Mouse (Mus musculus) hindbrain, embryonic 16.5 days (tissue): ENCODE measurements around the gene Fam199x. TPM values are rescaled to one million over a fixed set of nuclear protein-coding genes. Genes with fewer than 3 reads are reported as not detected.

ENCODE experiments used
- ATAC-seq: fragments of 200-750 bp; cut with Nextera tagmentation; 2 replicates; pipeline ENCODE4 v1.8.0; 2017; ENCODE audit warnings: moderate TSS enrichment, moderate library complexity
- H3K27ac ChIP-seq: fragments of 300-500 bp; sonication (generic); 2 replicates; pipeline ENCODE4 v1.5.1; 2014; ENCODE audit warnings: low read depth, mild to moderate bottlenecking, control low read depth, low read length, moderate library complexity
- H3K27me3 ChIP-seq: fragments of 300-500 bp; sonication (generic); replicated peaks from 2 replicates; pipeline ENCODE4 v1.6.1; 2014; ENCODE audit warnings: low read length; ENCODE audit not compliant: control insufficient read depth, insufficient read depth
- H3K36me3 ChIP-seq: fragments of 300-500 bp; sonication (generic); 2 replicates; pipeline ENCODE4 v1.6.1; 2014; ENCODE audit warnings: mild to moderate bottlenecking, low read length, moderate library complexity, mixed read lengths; ENCODE audit not compliant: control insufficient read depth, insufficient read depth
- H3K4me1 ChIP-seq: fragments of 300-500 bp; sonication (generic); 2 replicates; pipeline ENCODE4 v1.6.1; 2014; ENCODE audit warnings: low read depth, low read length; ENCODE audit not compliant: control insufficient read depth, insufficient read depth
- H3K4me2 ChIP-seq: fragments of 300-500 bp; sonication (generic); 2 replicates; pipeline ENCODE4 v1.6.1; 2014; ENCODE audit warnings: mild to moderate bottlenecking, low read length, control low read depth, moderate library complexity
- H3K4me3 ChIP-seq: fragments of 300-500 bp; sonication (generic); 2 replicates; pipeline ENCODE4 v1.5.1; 2014; ENCODE audit warnings: mild to moderate bottlenecking, low read length, control low read depth, moderate library complexity
- H3K9ac ChIP-seq: fragments of 300-500 bp; sonication (generic); 2 replicates; pipeline ENCODE4 v1.6.1; 2014; ENCODE audit warnings: low read depth, mild to moderate bottlenecking, control low read depth, low read length, moderate library complexity
- H3K9me3 ChIP-seq: fragments of 300-500 bp; sonication (generic); 2 replicates; pipeline ENCODE4 v1.6.1; 2014; ENCODE audit warnings: mild to moderate bottlenecking, low read length, moderate library complexity; ENCODE audit not compliant: control insufficient read depth
- WGBS: fragments of 180-500 bp; shearing (Covaris S2); extraction: QIAGEN DNeasy Blood & Tissue Kit; methylation state at CpG from one replicate; pipeline ENCODE4 v1.1.7; 2014; 5-methylcytosine and 5-hydroxymethylcytosine counted together
- polyA plus RNA-seq: library from polyadenylated mRNA; unstranded; fragments of >200 nt; fragmentation: Nextera tagmentation; extraction: Ambion mirVana; gene quantifications from 2 replicates; pipeline ENCODE4 v1.2.1, GENCODE M21; 2015

Fam199x gene
- 6.9 and 8.2 TPM in 2 replicates for polyA plus RNA-seq

GRCm38 (mm10) chrX:137049425-137050225, at the start of gene Fam199x:
Fam199x (plus strand) TSS chrX:137049594.
- Histone ChIP-seq H3K27me3 (no peaks in the 10 kb centered on the region), H3K9me3 (no peaks in the 10 kb centered on the region), H3K27ac (peak within 1 kb of the TSS; percentile 56; the same call in 1 of the 2 replicates), H3K4me2 (peak within 1 kb of the TSS; percentile 63), H3K9ac (peak within 1 kb of the TSS; percentile 73), H3K4me3 (peak within 1 kb of the TSS; percentile 68), H3K4me1 (no peaks in the 10 kb centered on the region; the same call in 1 of the 2 replicates), H3K36me3 (no peaks in the 10 kb centered on the region)
- ATAC-seq = peak; percentile 97
- WGBS = 13% methylated on average over 46 of the region's 62 CpGs

- peak; percentile 77 for ATAC-seq
- WGBS = 52% methylated on average over 6 of the region's 6 CpGs
Observed at GRCm38 (mm10) chrX:137015099-137015709, 34.2 kb upstream of the Fam199x start.

GRCm38 (mm10) chrX:137017668-137018067, 31.7 kb upstream of the Fam199x start:
- 67% methylated on average over 1 of the region's 1 CpGs for WGBS
- no peaks in the 10 kb centered on the region for H3K36me3 ChIP-seq
- H3K27me3 ChIP-seq = no peaks in the 10 kb centered on the region
- no peak for ATAC-seq
- H3K9me3 ChIP-seq = no peaks in the 10 kb centered on the region
- no peak overlapping the region for H3K27ac ChIP-seq
- no peak overlapping the region for H3K4me2 ChIP-seq
- H3K9ac ChIP-seq = no peak overlapping the region
- no peaks in the 10 kb centered on the region for H3K4me1 ChIP-seq
- no peak overlapping the region for H3K4me3 ChIP-seq

More at GRCm38 (mm10) chrX:137015099-137015709, 34.2 kb upstream of the Fam199x start:
- no peak overlapping the region for H3K4me3 ChIP-seq
- no peaks in the 10 kb centered on the region for H3K4me1 ChIP-seq
- H3K27ac ChIP-seq = no peak overlapping the region
- H3K36me3 ChIP-seq = no peaks in the 10 kb centered on the region
- H3K9me3 ChIP-seq = no peaks in the 10 kb centered on the region
- no peak overlapping the region for H3K9ac ChIP-seq
- no peaks in the 10 kb centered on the region for H3K27me3 ChIP-seq
- H3K4me2 ChIP-seq = no peak overlapping the region

GRCm38 (mm10) chrX:137019310-137019709, 30.1 kb upstream of the Fam199x start:
- no peak overlapping the region for H3K4me2 ChIP-seq
- no peaks in the 10 kb centered on the region for H3K9me3 ChIP-seq
- H3K4me1 ChIP-seq = no peaks in the 10 kb centered on the region
- H3K27ac ChIP-seq = no peak overlapping the region
- WGBS = 23% methylated on average over 1 of the region's 1 CpGs
- no peak overlapping the region for H3K4me3 ChIP-seq
- ATAC-seq = peak; percentile 64; the same call in 1 of the 2 replicates
- H3K27me3 ChIP-seq = no peaks in the 10 kb centered on the region
- H3K9ac ChIP-seq = no peak overlapping the region
- H3K36me3 ChIP-seq = no peaks in the 10 kb centered on the region

GRCm38 (mm10) chrX:137030916-137031315, 18.5 kb upstream of the Fam199x start:
- no peak for ATAC-seq
- no peaks in the 10 kb centered on the region for H3K9me3 ChIP-seq
- H3K4me3 ChIP-seq = no peak overlapping the region
- no peak overlapping the region for H3K27ac ChIP-seq
- H3K4me1 ChIP-seq = no peaks in the 10 kb centered on the region
- H3K36me3 ChIP-seq = no peaks in the 10 kb centered on the region
- H3K9ac ChIP-seq = no peak overlapping the region
- no peaks in the 10 kb centered on the region for H3K27me3 ChIP-seq
- H3K4me2 ChIP-seq = no peak overlapping the region
- 95% methylated on average over 8 of the region's 8 CpGs for WGBS

- Histone ChIP-seq H3K4me2 (no peak overlapping the region), H3K9me3 (no peaks in the 10 kb centered on the region), H3K27me3 (no peaks in the 10 kb centered on the region), H3K9ac (no peak overlapping the region), H3K4me3 (no peak overlapping the region), H3K27ac (no peak overlapping the region), H3K36me3 (no peaks in the 10 kb centered on the region), H3K4me1 (no peaks in the 10 kb centered on the region)
- ATAC-seq = no peak
- 92% methylated on average over 5 of the region's 5 CpGs for WGBS
Observed at GRCm38 (mm10) chrX:137031726-137032125, 17.7 kb upstream of the Fam199x start.

GRCm38 (mm10) chrX:137034322-137034721, 15.1 kb upstream of the Fam199x start:
- no peak overlapping the region for H3K27ac ChIP-seq
- no peaks in the 10 kb centered on the region for H3K27me3 ChIP-seq
- 80% methylated on average over 4 of the region's 4 CpGs for whole genome bisulfite sequencing
- no peaks in the 10 kb centered on the region for H3K36me3 ChIP-seq
- no peak overlapping the region for H3K4me3 ChIP-seq
- no peak overlapping the region for H3K4me2 ChIP-seq
- 0 out of 2 replicates have a peak, but pooled peaks cover 2% of the 10 kb centered on the region for H3K4me1 ChIP-seq
- H3K9me3 ChIP-seq = no peaks in the 10 kb centered on the region
- no peak overlapping the region for H3K9ac ChIP-seq
- ATAC-seq = no peak

GRCm38 (mm10) chrX:137037470-137037999, 11.9 kb upstream of the Fam199x start:
- ATAC-seq = no peak
- no peaks in the 10 kb centered on the region for H3K36me3 ChIP-seq
- H3K4me1 ChIP-seq = 0 out of 2 replicates have a peak, but pooled peaks cover 2% of the 10 kb centered on the region
- H3K4me2 ChIP-seq = peak overlapping the region; percentile 66
- H3K9me3 ChIP-seq = no peaks in the 10 kb centered on the region
- peak overlapping the region; percentile 94 for H3K27ac ChIP-seq
- H3K9ac ChIP-seq = peak overlapping the region; percentile 73; the same call in 1 of the 2 replicates
- H3K27me3 ChIP-seq = no peaks in the 10 kb centered on the region
- WGBS = 17% methylated on average over 12 of the region's 12 CpGs
- H3K4me3 ChIP-seq = peak overlapping the region; percentile 57

- peak within 1 kb of the TSS; percentile 66 for H3K4me2 ChIP-seq
- ATAC-seq = peak; percentile 96
Observed at GRCm38 (mm10) chrX:137038000-137038483, 11.4 kb upstream of the Fam199x start, which contains the start of gene Slc25a53. Slc25a53 (minus strand) TSS chrX:137038302.

More at GRCm38 (mm10) chrX:137038000-137038483, 11.4 kb upstream of the Fam199x start, which contains the start of gene Slc25a53:
- WGBS = 11% methylated on average over 31 of the region's 31 CpGs
- H3K4me3 ChIP-seq = peak within 1 kb of the TSS; percentile 57
- peak within 1 kb of the TSS; percentile 73 for H3K9ac ChIP-seq
- H3K9me3 ChIP-seq = no peaks in the 10 kb centered on the region
- H3K4me1 ChIP-seq = 0 out of 2 replicates have a peak, but pooled peaks cover 2% of the 10 kb centered on the region
- H3K36me3 ChIP-seq = no peaks in the 10 kb centered on the region
- peak within 1 kb of the TSS; percentile 94 for H3K27ac ChIP-seq
- H3K27me3 ChIP-seq = no peaks in the 10 kb centered on the region
